Mouse (Mus musculus): Measurements from ENCODE around the gene Mapk1. TPM values are rescaled to one million over a fixed set of nuclear protein-coding genes. Genes with fewer than 3 reads are reported as not detected.

Gene Mapk1
- polyA plus RNA-seq, 1 experiment from 2014 or later, result 172 TPM

GRCm38 (mm10) chr16:17096938-17097337, 113.8 kb downstream of the Mapk1 start:
- WGBS, result 95% methylated on average over 3 of the region's 3 CpGs
- Histone ChIP-seq H3K36me3 (ENCODE audit: poor library complexity, severe bottlenecking) (peaks cover 97% of the 10 kb centered on the region), H3K4me2 (no peak overlapping the region)

More at GRCm38 (mm10) chr16:17096938-17097337, 113.8 kb downstream of the Mapk1 start:
- H3K4me3 ChIP-seq, result no peak overlapping the region
- H3K27ac ChIP-seq, result no peak overlapping the region
- no peaks in the 10 kb centered on the region for H3K27me3 ChIP-seq
- H3K9me3 ChIP-seq (replicated peaks), result no peaks in the 10 kb centered on the region
- ATAC-seq, result no peak
- H3K9ac ChIP-seq, result no peak overlapping the region
- H3K4me1 ChIP-seq, result no peaks in the 10 kb centered on the region

Other genes with a start within 250 kb of the Mapk1 start
- 5.6 and 9.8 TPM in 2 replicates for gene Spag6l, start 153.9 kb upstream of the Mapk1 start, polyA plus RNA-seq (2015; fragmentation: Nextera tagmentation; extraction: Ambion mirVana)
- 0.19 TPM in 1 of 2 replicates, not detected in the other for gene Igll1, start 119.4 kb upstream of the Mapk1 start, polyA plus RNA-seq (2015; fragmentation: Nextera tagmentation; extraction: Ambion mirVana)
- gene Top3b, start 112.6 kb upstream of the Mapk1 start, polyA plus RNA-seq (2015; fragmentation: Nextera tagmentation; extraction: Ambion mirVana), result 62.7 and 65.2 TPM in 2 replicates
- gene Vpreb1, start 112.5 kb upstream of the Mapk1 start, polyA plus RNA-seq (2015; fragmentation: Nextera tagmentation; extraction: Ambion mirVana), result 2.5 and 3.5 TPM in 2 replicates
- 22.8 and 26.8 TPM in 2 replicates for gene Ppm1f, start 86.9 kb upstream of the Mapk1 start, polyA plus RNA-seq (2015; fragmentation: Nextera tagmentation; extraction: Ambion mirVana)
- 145 and 151 TPM in 2 replicates for gene Ypel1, start 86.3 kb downstream of the Mapk1 start, polyA plus RNA-seq (2015; fragmentation: Nextera tagmentation; extraction: Ambion mirVana)
- 153 and 165 TPM in 2 replicates for gene Ppil2, start 127.9 kb downstream of the Mapk1 start, polyA plus RNA-seq (2015; fragmentation: Nextera tagmentation; extraction: Ambion mirVana)
- gene 2610318N02Rik, start 141.8 kb downstream of the Mapk1 start, polyA plus RNA-seq (2015; fragmentation: Nextera tagmentation; extraction: Ambion mirVana), result 64.8 and 67.9 TPM in 2 replicates
- gene Sdf2l1, start 149.0 kb downstream of the Mapk1 start, polyA plus RNA-seq (2015; fragmentation: Nextera tagmentation; extraction: Ambion mirVana), result 54.6 and 57.5 TPM in 2 replicates
- gene Ydjc, start 161.2 kb downstream of the Mapk1 start, polyA plus RNA-seq (2015; fragmentation: Nextera tagmentation; extraction: Ambion mirVana), result 11.1 and 12.8 TPM in 2 replicates
- gene Ccdc116, start 163.8 kb downstream of the Mapk1 start, polyA plus RNA-seq (2015; fragmentation: Nextera tagmentation; extraction: Ambion mirVana), result 0.53 and 0.93 TPM in 2 replicates
- 359 and 360 TPM in 2 replicates for gene Ube2l3, start 219.3 kb downstream of the Mapk1 start, polyA plus RNA-seq (2015; fragmentation: Nextera tagmentation; extraction: Ambion mirVana)
- 1.4 and 1.9 TPM in 2 replicates for gene Rimbp3, start 225.2 kb downstream of the Mapk1 start, polyA plus RNA-seq (2015; fragmentation: Nextera tagmentation; extraction: Ambion mirVana)